Mouse (Mus musculus) embryonic stem cell, embryonic (primary cell): ENCODE measurements around the gene Fxn.

Source experiments
- CTCF ChIA-PET, 4 experiments: fragments of 300-600 bp in 2 of 4; fragments of 350-600 bp in 2 of 4; sonication (Branson Sonifier 250); formaldehyde crosslinking; loops; one replicate each; lab custom pipeline; 2022; ENCODE audit warnings: inconsistent platforms in 2 of 4; lab: Charles Lee
- POLR2A ChIA-PET, 4 experiments: fragments of 300-600 bp in 2 of 4; fragments of 350-600 bp in 2 of 4; sonication (Branson Sonifier 250); formaldehyde crosslinking; loops; one replicate each; lab custom pipeline; 2022; ENCODE audit warnings: antibody characterized with exemption in 4 of 4, inconsistent platforms in 1 of 4; lab: Charles Lee

Gene Fxn

DNA sequence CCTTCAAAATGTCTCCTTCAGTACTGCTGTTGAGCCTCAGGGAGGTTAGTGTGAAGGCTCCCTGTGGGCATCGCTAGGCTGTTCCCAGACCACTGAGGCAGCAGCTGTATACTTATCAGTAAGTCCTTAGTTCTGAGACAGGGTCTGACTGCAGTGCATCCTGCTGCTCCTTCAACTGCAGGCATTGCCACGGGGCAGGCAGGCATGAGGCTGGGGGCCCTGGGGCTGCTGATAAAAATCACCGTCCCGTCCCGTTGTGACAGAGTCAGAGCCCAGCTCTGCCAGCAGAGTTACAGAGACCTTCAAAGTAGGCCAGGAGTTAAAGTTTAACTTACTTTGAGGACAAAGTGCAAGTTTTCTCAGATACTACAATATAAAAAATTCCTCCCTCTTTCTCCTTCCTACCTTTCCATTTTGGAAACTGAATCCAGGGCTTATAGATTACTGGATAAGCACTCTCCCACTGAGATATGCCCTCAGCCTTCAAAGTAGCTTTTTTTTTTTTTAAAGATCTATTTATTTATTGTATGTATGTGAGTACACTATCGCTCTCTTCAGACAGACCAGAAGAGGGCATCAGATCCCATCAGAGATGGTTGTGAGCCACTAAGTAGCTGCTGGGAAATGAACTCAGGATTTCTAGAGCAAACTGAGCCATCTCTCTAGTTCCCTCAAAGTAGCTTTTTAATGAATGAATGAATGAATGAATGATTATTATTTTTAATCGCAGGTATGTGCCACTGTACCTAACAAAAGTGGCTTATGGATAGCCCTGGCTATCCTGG, 14.2 kb downstream of the Fxn start:
- POLR2A ChIA-PET: interaction anchor here in 2 of 4 experiments (0.6 to 2.4 kb wide), 8 partner anchors 14 to 165 kb away, joined by 3 to 7 read pairs (median 4); partner anchors contain the start of genes Fxn (in 2 of the 2) and Tjp2 (in 1 of the 2)
- CTCF ChIA-PET: interaction anchor here in 3 of 4 experiments (0.5 to 1.5 kb wide), 9 partner anchors 9 to 368 kb away, joined by 3 to 4 read pairs (median 3); no protein-coding TSS in a partner anchor

DNA sequence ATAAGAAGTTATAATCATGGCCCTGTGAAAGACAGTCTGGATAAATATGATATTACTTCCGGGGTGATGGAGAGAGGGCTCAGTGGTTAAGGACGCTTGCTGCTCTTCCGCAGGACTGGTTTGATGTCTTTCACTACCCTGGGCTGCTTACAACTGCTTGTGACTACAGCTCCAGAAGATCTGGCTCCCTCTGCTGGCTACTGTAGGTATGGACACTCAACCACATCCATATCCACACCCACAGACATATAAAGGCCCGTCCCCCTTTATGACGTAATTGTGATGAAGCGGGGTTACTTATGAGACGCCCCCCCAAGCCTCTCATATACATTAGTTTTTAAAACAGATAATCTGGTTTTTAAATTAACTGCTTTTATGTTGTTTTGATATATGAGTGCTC, 15.4 kb downstream of the Fxn start:
- POLR2A ChIA-PET: interaction anchor here in 2 of 4 experiments (0.5 to 1.3 kb wide), 3 partner anchors 11 to 41 kb away, joined by 3 to 4 read pairs (median 3); no protein-coding TSS in a partner anchor

DNA sequence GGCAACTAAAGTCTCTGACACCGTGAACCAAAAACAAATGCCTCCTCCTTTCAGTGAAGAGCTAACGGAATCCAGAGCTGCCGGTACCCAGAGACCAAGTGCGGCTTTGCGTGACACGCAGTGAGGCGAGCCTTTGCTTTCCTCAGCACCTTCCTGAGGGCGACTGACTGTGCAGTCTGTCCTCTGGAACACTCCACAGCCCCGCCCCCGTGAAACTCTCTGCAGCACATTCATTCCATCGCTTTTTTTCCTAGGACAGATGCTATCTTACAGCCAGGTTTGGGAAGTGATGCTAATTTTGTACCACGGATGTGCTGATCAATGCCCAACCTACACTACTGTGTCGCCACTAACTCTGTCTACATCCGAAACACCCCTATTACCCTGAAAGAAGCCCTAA, 17.7 kb downstream of the Fxn start:
- ChIA-PET CTCF (interaction anchor here in 3 of 4 experiments (0.6 to 2.0 kb wide), 3 partner anchors 9 to 38 kb away, joined by 3 to 7 read pairs (median 5); partner anchors contain the start of gene Tjp2 (in 1 of the 3)), POLR2A (interaction anchor here in 2 of 4 experiments (1.0 to 1.2 kb wide), 3 partner anchors 11 to 41 kb away, joined by 3 to 4 read pairs (median 3); partner anchors contain the start of gene Tjp2 (in 1 of the 2))

More for the DNA sequence above, 15.4 kb downstream of the Fxn start:
- CTCF ChIA-PET: interaction anchor here (0.6 to 1.6 kb wide), 19 partner anchors 9 to 1169 kb away, joined by 3 to 6 read pairs (median 3); partner anchors contain the start of genes Tjp2 (in 2 of the 4) and Fxn (in 1 of the 4)

GRCm38 (mm10) chr19:24259390-24260351, 20.7 kb downstream of the Fxn start:
- CTCF ChIA-PET: no interaction called here

GRCm38 (mm10) chr19:24258368-24258767, 22.0 kb downstream of the Fxn start:
- ChIA-PET POLR2A (interaction anchor here in 1 of 4 experiments (0.5 to 0.9 kb wide), 2 partner anchors 13 to 33 kb away, joined by 3 to 4 read pairs; partner anchors contain the start of gene Tjp2), CTCF (interaction anchor here in 1 of 4 experiments (0.6 kb wide), 1 partner anchor 316 kb away, joined by 5 read pairs; no protein-coding TSS in a partner anchor)

More at GRCm38 (mm10) chr19:24259390-24260351, 20.7 kb downstream of the Fxn start:
- POLR2A ChIA-PET: interaction anchor here in 2 of 4 experiments (0.6 to 0.9 kb wide), 3 partner anchors 19 to 303 kb away, joined by 3 read pairs; partner anchors contain the start of gene Tjp2 (in 1 of the 2)

DNA sequence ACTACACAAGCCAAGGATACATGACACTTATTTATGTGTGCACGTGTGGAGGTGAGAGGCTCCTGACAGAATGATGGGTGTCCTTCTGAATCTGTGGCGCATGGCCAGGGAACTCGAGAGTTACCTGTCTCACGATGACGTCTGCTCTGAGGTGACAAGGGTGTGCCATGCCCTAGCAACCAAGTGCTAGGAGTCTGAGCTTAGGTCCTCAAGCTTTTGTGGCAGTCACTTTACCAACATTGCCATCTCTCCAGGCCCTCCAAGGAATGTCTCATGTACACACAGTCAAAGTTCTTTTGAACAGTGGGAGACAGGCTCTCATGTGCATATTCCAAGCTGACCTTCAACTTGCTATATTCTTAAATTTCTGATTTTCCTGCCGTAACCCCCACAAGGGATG, 22.4 kb downstream of the Fxn start:
- CTCF ChIA-PET: interaction anchor here in 1 of 4 experiments (0.6 to 0.9 kb wide), 2 partner anchors 9 to 40 kb away, joined by 3 read pairs; no protein-coding TSS in a partner anchor
- POLR2A ChIA-PET: interaction anchor here in 1 of 4 experiments (0.6 kb wide), 1 partner anchor 297 kb away, joined by 3 read pairs; no protein-coding TSS in a partner anchor

DNA sequence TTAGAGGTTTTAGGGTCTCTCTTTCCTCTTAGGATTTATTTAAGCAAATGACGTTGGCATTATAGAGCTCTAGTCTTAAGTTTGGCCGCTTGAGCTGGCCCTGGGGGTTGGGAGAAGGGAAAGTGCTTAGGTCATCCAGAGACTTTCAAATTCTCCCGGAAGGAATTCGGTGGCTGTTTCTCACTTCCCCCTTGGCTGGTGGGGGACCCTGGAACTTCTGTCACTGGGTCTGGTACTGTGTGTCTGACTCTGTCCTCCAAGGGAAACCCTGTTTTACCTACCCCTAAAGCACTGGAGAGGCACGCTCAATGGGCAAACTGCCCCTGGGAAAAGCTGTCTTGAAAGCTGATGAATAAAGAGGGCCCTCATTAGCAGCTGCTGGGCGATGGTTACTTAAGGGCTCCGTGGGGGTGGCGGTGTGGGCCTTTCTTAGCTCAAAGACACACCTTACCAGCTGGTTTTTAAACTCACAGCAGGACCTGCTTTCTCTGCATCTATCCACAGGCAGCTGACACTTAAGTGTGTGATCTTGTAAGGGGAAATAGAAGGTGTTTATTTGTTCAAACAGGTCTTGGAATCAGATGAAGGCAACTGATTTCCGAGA, 26.6 kb downstream of the Fxn start:
- POLR2A ChIA-PET: interaction anchor here (0.5 to 1.8 kb wide), 8 partner anchors 11 to 374 kb away, joined by 3 to 6 read pairs (median 3); partner anchors contain the start of gene Tjp2 (in 2 of the 4)
- CTCF ChIA-PET: interaction anchor here in 3 of 4 experiments (0.5 to 1.3 kb wide), 6 partner anchors 9 to 630 kb away, joined by 3 to 9 read pairs (median 4); partner anchors contain the start of gene Tjp2 (in 1 of the 3)

DNA sequence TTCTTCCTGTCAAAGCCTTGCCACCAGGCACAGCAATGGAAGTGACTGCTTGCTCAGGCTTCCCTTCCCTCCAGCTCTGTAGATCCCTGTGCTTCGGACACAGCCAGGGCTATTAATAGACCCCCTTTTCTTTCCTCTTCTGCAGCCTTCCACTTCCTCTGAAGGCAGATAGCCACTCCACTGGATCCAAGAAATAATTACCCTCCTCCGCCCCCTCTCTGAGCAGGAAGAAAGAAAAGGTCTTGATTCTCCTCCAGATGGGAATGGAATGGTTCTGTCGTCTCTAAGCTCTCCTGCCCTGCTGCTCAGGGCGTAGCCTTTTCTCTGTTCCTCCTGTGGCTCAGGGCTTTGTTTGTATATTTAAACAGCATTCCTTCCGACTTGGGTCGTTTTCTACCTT, 28.5 kb downstream of the Fxn start:
- CTCF ChIA-PET: interaction anchor here in 1 of 4 experiments (0.9 to 1.0 kb wide), 2 partner anchors 13 to 30 kb away, joined by 3 to 4 read pairs; no protein-coding TSS in a partner anchor
- POLR2A ChIA-PET: interaction anchor here in 3 of 4 experiments (0.5 to 1.4 kb wide), 12 partner anchors 10 to 665 kb away, joined by 3 to 5 read pairs (median 3); partner anchors contain the start of genes Fxn (in 1 of the 3) and Tjp2 (in 1 of the 3)

- POLR2A ChIA-PET: interaction anchor here in 3 of 4 experiments (0.9 to 3.5 kb wide), 9 partner anchors 9 to 58 kb away, joined by 3 to 14 read pairs (median 5); partner anchors contain the start of gene Tjp2 (in 1 of the 3)
These were observed 37.1 kb downstream of the Fxn start for GRCm38 (mm10) chr19:24243340-24243739.

GRCm38 (mm10) chr19:24241799-24242546, 38.4 kb downstream of the Fxn start:
- ChIA-PET CTCF (interaction anchor here in 3 of 4 experiments (0.7 to 2.1 kb wide), 7 partner anchors 11 to 86 kb away, joined by 3 to 5 read pairs (median 4); no protein-coding TSS in a partner anchor), POLR2A (interaction anchor here (0.5 to 3.5 kb wide), 30 partner anchors 10 to 1142 kb away, joined by 3 to 18 read pairs (median 4); partner anchors contain the start of genes Tjp2 (in 3 of the 4) and Fxn (in 1 of the 4))

More at GRCm38 (mm10) chr19:24243340-24243739, 37.1 kb downstream of the Fxn start:
- CTCF ChIA-PET: interaction anchor here in 1 of 4 experiments (0.5 kb wide), 1 partner anchor 29 kb away, joined by 3 read pairs; no protein-coding TSS in a partner anchor

DNA sequence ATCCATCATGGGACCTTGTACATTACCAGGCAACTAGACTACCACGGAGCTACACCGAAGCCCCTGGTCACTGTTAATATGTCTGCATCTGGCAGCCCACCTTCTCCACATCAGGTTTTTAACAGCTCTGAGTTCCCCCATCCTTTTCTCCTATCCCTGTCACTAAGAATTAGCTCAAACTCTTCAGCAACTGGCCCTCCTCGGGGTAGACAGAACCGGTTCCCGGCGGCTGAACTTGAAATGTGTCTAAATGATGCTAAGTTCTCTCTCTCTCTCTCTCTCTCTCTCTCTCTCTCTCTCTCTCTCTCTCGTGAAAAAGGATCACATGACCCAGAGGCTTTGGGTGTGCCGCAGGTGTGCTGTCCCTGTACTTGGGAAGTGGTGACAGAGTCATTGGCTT, 39.1 kb downstream of the Fxn start:
- POLR2A ChIA-PET: interaction anchor here in 3 of 4 experiments (0.7 to 3.5 kb wide), 19 partner anchors 10 to 1108 kb away, joined by 3 to 18 read pairs (median 3); partner anchors contain the start of gene Tjp2 (in 2 of the 3)
- CTCF ChIA-PET: interaction anchor here in 3 of 4 experiments (0.7 to 2.1 kb wide), 8 partner anchors 10 to 611 kb away, joined by 3 to 6 read pairs (median 4); no protein-coding TSS in a partner anchor

GRCm38 (mm10) chr19:24238011-24238410, 42.4 kb downstream of the Fxn start:
- ChIA-PET CTCF (no interaction called here), POLR2A (interaction anchor here in 1 of 4 experiments (0.9 to 1.6 kb wide), 2 partner anchors 13 to 38 kb away, joined by 3 read pairs; partner anchors contain the start of gene Tjp2)

- ChIA-PET POLR2A (interaction anchor here (0.6 to 1.4 kb wide), 8 partner anchors 11 to 649 kb away, joined by 3 to 8 read pairs (median 3); no protein-coding TSS in a partner anchor), CTCF (interaction anchor here in 1 of 4 experiments (0.7 kb wide), 1 partner anchor 49 kb away, joined by 3 read pairs; no protein-coding TSS in a partner anchor)
These were observed 48.0 kb downstream of the Fxn start for GRCm38 (mm10) chr19:24232356-24232755.

- POLR2A ChIA-PET: interaction anchor here (0.5 to 6.3 kb wide), 62 partner anchors 9 to 1138 kb away, joined by 3 to 99 read pairs (median 4); partner anchors contain the start of gene Fxn (in 1 of the 4)
- CTCF ChIA-PET: interaction anchor here (0.6 to 1.3 kb wide), 14 partner anchors 11 to 737 kb away, joined by 3 to 5 read pairs (median 4); no protein-coding TSS in a partner anchor
These were observed 55.1 kb downstream of the Fxn start for GRCm38 (mm10) chr19:24225305-24225696.
